Mouse (Mus musculus) megakaryocyte, embryonic 14.5 days (primary cell): ENCODE measurements around the gene Prl3d3.
"Not testable (repeated sequence)": the region's sequence is repeated elsewhere in the genome, so short reads cannot be mapped to it uniquely, and the experiment has no call there.

ENCODE experiments used
- FLI1 ChIP-seq: IDR thresholded peaks from 2 replicates; pipeline ENCODE4 v1.6.1; 2012; ENCODE audit warnings: low read length, inconsistent platforms, mixed read lengths
- GATA1 ChIP-seq: IDR thresholded peaks from 3 replicates; pipeline ENCODE4 v1.6.1; 2012; ENCODE audit warnings: mixed read lengths, low read length, inconsistent platforms, borderline replicate concordance

GRCm38 (mm10) chr13:27156490-27156889, at the start of gene Prl3d3:
- not testable (repeated sequence) for TF ChIP-seq GATA1, FLI1
